Mouse (Mus musculus): ENCODE measurements around the gene Acsm4. TPM values are rescaled to one million over a fixed set of nuclear protein-coding genes. Genes with fewer than 3 reads are reported as not detected.

Acsm4 gene
- polyA plus RNA-seq (2012; rRNA removed): not detected in 2 replicates
- not detected in 2 replicates for polyA plus RNA-seq (2014; fragmentation: Nextera tagmentation; extraction: Ambion mirVana)

GRCm38 (mm10) chr7:119689726-119690125 lies at the start of gene Acsm4:
Acsm4 (plus strand) TSS chr7:119690026.
- 79% methylated on average over 5 of the region's 5 CpGs for WGBS
- no peak within 1 kb of the TSS for H3K27ac ChIP-seq (replicated peaks; ENCODE audit: low read depth, low read length)
- no peak for TF ChIP-seq POLR2A (IDR thresholded peaks at IDR 0.05; ENCODE audit: borderline replicate concordance, extremely low read depth, insufficient read depth, insufficient read length)
- no peaks in the 10 kb centered on the region for H3K27me3 ChIP-seq (ENCODE audit: control insufficient read depth, insufficient read depth, low read length)
- no peaks in the 10 kb centered on the region for H3K4me1 ChIP-seq (ENCODE audit: control insufficient read depth, insufficient read depth, low read length)
- no peak within 1 kb of the TSS for H3K4me2 ChIP-seq (replicated peaks; ENCODE audit: low read depth, low read length, severe bottlenecking)
- H3K4me3 ChIP-seq (replicated peaks; ENCODE audit: low read length): no peak within 1 kb of the TSS
- no peaks in the 10 kb centered on the region for H3K36me3 ChIP-seq (ENCODE audit: control insufficient read depth, insufficient read depth, low read length)
- no peak within 1 kb of the TSS for H3K9ac ChIP-seq (ENCODE audit: low read depth, low read length, severe bottlenecking)
- DNase-seq (ENCODE audit: low spot score) (no peak), ATAC-seq (ENCODE audit: low FRiP score, low read depth) (no peak)
- H3K9me3 ChIP-seq (ENCODE audit: control insufficient read depth, low read length): no peaks in the 10 kb centered on the region

- Histone ChIP-seq H3K4me1 (ENCODE audit: control insufficient read depth, insufficient read depth, low read length) (no peaks in the 10 kb centered on the region), H3K9me3 (ENCODE audit: control insufficient read depth, low read length) (no peaks in the 10 kb centered on the region), H3K9ac (ENCODE audit: low read depth, low read length, severe bottlenecking) (no peak overlapping the region), H3K27me3 (ENCODE audit: control insufficient read depth, insufficient read depth, low read length) (no peaks in the 10 kb centered on the region), H3K4me3 (replicated peaks; ENCODE audit: low read length) (no peak overlapping the region), H3K4me2 (replicated peaks; ENCODE audit: low read depth, low read length, severe bottlenecking) (no peak overlapping the region), H3K27ac (replicated peaks; ENCODE audit: low read depth, low read length) (no peak overlapping the region), H3K36me3 (ENCODE audit: control insufficient read depth, insufficient read depth, low read length) (no peaks in the 10 kb centered on the region)
- DNase-seq (ENCODE audit: low spot score) (no peak), ATAC-seq (ENCODE audit: low FRiP score, low read depth) (no peak)
- no peak for TF ChIP-seq POLR2A (IDR thresholded peaks at IDR 0.05; ENCODE audit: borderline replicate concordance, extremely low read depth, insufficient read depth, insufficient read length)
- 76% methylated on average over 5 of the region's 5 CpGs for WGBS
Observed at GRCm38 (mm10) chr7:119642307-119642706, 47.5 kb upstream of the Acsm4 start.

GRCm38 (mm10) chr7:119667893-119668292 lies 21.9 kb upstream of the Acsm4 start:
- no peak for ATAC-seq (ENCODE audit: low FRiP score, low read depth)
- Histone ChIP-seq H3K9ac (ENCODE audit: low read depth, low read length, severe bottlenecking) (no peak overlapping the region), H3K27ac (replicated peaks; ENCODE audit: low read depth, low read length) (no peak overlapping the region), H3K36me3 (ENCODE audit: control insufficient read depth, insufficient read depth, low read length) (no peaks in the 10 kb centered on the region), H3K27me3 (ENCODE audit: control insufficient read depth, insufficient read depth, low read length) (no peaks in the 10 kb centered on the region), H3K4me1 (ENCODE audit: control insufficient read depth, insufficient read depth, low read length) (no peaks in the 10 kb centered on the region), H3K4me2 (replicated peaks; ENCODE audit: low read depth, low read length, severe bottlenecking) (no peak overlapping the region), H3K4me3 (replicated peaks; ENCODE audit: low read length) (no peak overlapping the region), H3K9me3 (ENCODE audit: control insufficient read depth, low read length) (no peaks in the 10 kb centered on the region)
- DNase-seq (ENCODE audit: low spot score): no peak
- no peak for TF ChIP-seq POLR2A (IDR thresholded peaks at IDR 0.05; ENCODE audit: borderline replicate concordance, extremely low read depth, insufficient read depth, insufficient read length)
- 81% methylated on average over 3 of the region's 3 CpGs for WGBS

GRCm38 (mm10) chr7:119670395-119670794 lies 19.4 kb upstream of the Acsm4 start:
- 72% methylated on average over 5 of the region's 5 CpGs for WGBS

GRCm38 (mm10) chr7:119670925-119671324 lies 18.9 kb upstream of the Acsm4 start:
- DNase-seq (ENCODE audit: low spot score) (no peak), ATAC-seq (ENCODE audit: low FRiP score, low read depth) (no peak)
- no peaks in the 10 kb centered on the region for H3K36me3 ChIP-seq (ENCODE audit: control insufficient read depth, insufficient read depth, low read length)
- no peaks in the 10 kb centered on the region for H3K27me3 ChIP-seq (ENCODE audit: control insufficient read depth, insufficient read depth, low read length)
- no peak for TF ChIP-seq POLR2A (IDR thresholded peaks at IDR 0.05; ENCODE audit: borderline replicate concordance, extremely low read depth, insufficient read depth, insufficient read length)
- H3K9ac ChIP-seq (ENCODE audit: low read depth, low read length, severe bottlenecking): no peak overlapping the region
- 50% methylated on average over 6 of the region's 6 CpGs for WGBS
- H3K4me3 ChIP-seq (replicated peaks; ENCODE audit: low read length): no peak overlapping the region
- H3K4me1 ChIP-seq (ENCODE audit: control insufficient read depth, insufficient read depth, low read length): no peaks in the 10 kb centered on the region
- H3K9me3 ChIP-seq (ENCODE audit: control insufficient read depth, low read length): no peaks in the 10 kb centered on the region
- no peak overlapping the region for H3K27ac ChIP-seq (replicated peaks; ENCODE audit: low read depth, low read length)
- H3K4me2 ChIP-seq (replicated peaks; ENCODE audit: low read depth, low read length, severe bottlenecking): no peak overlapping the region

More at GRCm38 (mm10) chr7:119670395-119670794, 19.4 kb upstream of the Acsm4 start:
- no peak for DNase-seq (ENCODE audit: low spot score)
- TF ChIP-seq POLR2A (IDR thresholded peaks at IDR 0.05; ENCODE audit: borderline replicate concordance, extremely low read depth, insufficient read depth, insufficient read length): no peak
- no peaks in the 10 kb centered on the region for H3K9me3 ChIP-seq (ENCODE audit: control insufficient read depth, low read length)
- no peak for ATAC-seq (ENCODE audit: low FRiP score, low read depth)
- no peaks in the 10 kb centered on the region for H3K4me1 ChIP-seq (ENCODE audit: control insufficient read depth, insufficient read depth, low read length)
- H3K27me3 ChIP-seq (ENCODE audit: control insufficient read depth, insufficient read depth, low read length): no peaks in the 10 kb centered on the region
- H3K4me3 ChIP-seq (replicated peaks; ENCODE audit: low read length): no peak overlapping the region
- no peaks in the 10 kb centered on the region for H3K36me3 ChIP-seq (ENCODE audit: control insufficient read depth, insufficient read depth, low read length)
- H3K27ac ChIP-seq (replicated peaks; ENCODE audit: low read depth, low read length): no peak overlapping the region
- no peak overlapping the region for H3K9ac ChIP-seq (ENCODE audit: low read depth, low read length, severe bottlenecking)
- H3K4me2 ChIP-seq (replicated peaks; ENCODE audit: low read depth, low read length, severe bottlenecking): no peak overlapping the region

GRCm38 (mm10) chr7:119673465-119673864 lies 16.4 kb upstream of the Acsm4 start:
- no peak for TF ChIP-seq POLR2A (IDR thresholded peaks at IDR 0.05; ENCODE audit: borderline replicate concordance, extremely low read depth, insufficient read depth, insufficient read length)

More at GRCm38 (mm10) chr7:119673465-119673864, 16.4 kb upstream of the Acsm4 start:
- Histone ChIP-seq H3K36me3 (ENCODE audit: control insufficient read depth, insufficient read depth, low read length) (no peaks in the 10 kb centered on the region), H3K27ac (replicated peaks; ENCODE audit: low read depth, low read length) (no peak overlapping the region), H3K4me2 (replicated peaks; ENCODE audit: low read depth, low read length, severe bottlenecking) (no peak overlapping the region), H3K4me3 (replicated peaks; ENCODE audit: low read length) (no peak overlapping the region), H3K9me3 (ENCODE audit: control insufficient read depth, low read length) (no peaks in the 10 kb centered on the region), H3K9ac (ENCODE audit: low read depth, low read length, severe bottlenecking) (no peak overlapping the region), H3K27me3 (ENCODE audit: control insufficient read depth, insufficient read depth, low read length) (no peaks in the 10 kb centered on the region), H3K4me1 (ENCODE audit: control insufficient read depth, insufficient read depth, low read length) (no peaks in the 10 kb centered on the region)
- WGBS: 15% methylated on average over 6 of the region's 6 CpGs
- ATAC-seq (ENCODE audit: low FRiP score, low read depth) (no peak), DNase-seq (ENCODE audit: low spot score) (peak; percentile 64)
